Mouse (Mus musculus): Measurements from ENCODE around the gene Twist2. TPM values are rescaled to one million over a fixed set of nuclear protein-coding genes. Genes with fewer than 3 reads are reported as not detected.

Gene Twist2
- polyA plus RNA-seq, 1 experiment, result 1.4 TPM

DNA sequence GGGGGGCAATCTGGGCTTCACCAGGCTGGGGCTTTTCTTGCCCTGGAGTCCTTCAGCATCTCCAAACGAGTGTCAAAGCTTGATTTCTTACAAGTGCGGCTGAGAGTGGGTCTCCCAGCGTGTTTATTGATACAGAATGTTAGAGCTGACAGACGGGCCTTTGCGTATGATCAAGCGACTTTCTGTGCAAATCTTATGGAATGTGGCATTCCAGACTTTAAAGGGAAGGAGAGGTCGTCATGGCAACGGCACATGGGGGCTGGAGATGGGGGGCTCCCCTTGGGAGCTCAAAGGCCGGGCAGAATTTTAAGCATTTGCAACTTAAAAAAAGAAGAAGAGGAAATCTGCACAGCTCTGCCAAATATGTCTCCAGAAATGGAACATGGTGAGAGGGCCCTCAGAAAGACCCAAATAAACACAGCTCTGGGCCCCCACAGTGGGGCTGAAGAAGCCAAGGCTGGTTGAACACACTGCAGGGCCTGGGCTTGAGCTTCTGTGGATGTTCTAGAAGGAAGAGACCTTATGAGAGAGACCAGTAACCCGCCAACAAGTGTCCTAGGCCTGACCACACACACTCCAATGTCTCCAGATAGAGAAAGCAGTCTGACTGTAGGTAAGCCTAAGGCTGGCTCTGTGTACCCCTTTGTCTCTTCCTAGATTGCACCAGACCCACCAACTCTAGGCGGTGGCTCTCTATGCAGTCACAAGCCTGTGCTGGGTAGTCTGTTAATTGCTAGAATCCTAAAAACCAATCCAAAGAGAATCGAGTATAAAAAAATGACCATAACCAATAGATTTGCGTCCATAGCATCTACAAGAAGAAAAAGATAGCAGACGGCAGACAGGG, 40.9 kb upstream of the Twist2 start:
- Histone ChIP-seq H3K27ac (ENCODE audit: insufficient read depth, low read length) (no peak overlapping the region), H3K27me3 (ENCODE audit: control insufficient read depth, insufficient read depth, low read length) (no peaks in the 10 kb centered on the region), H3K36me3 (ENCODE audit: control insufficient read depth, insufficient read depth, low read length) (no peaks in the 10 kb centered on the region), H3K4me1 (ENCODE audit: control insufficient read depth, insufficient read depth, insufficient read length) (no peaks in the 10 kb centered on the region), H3K4me3 (ENCODE audit: extremely low read depth, insufficient read depth, insufficient read length) (no peak overlapping the region)
- TF ChIP-seq POLR2A (IDR thresholded peaks at IDR 0.05; ENCODE audit: low read depth, low read length), result no peak
- no peak for DNase-seq (ENCODE audit: low read depth in 1 of 2, low spot score in 2 of 2)
- 83% methylated on average over 14 of the region's 14 CpGs for WGBS

DNA sequence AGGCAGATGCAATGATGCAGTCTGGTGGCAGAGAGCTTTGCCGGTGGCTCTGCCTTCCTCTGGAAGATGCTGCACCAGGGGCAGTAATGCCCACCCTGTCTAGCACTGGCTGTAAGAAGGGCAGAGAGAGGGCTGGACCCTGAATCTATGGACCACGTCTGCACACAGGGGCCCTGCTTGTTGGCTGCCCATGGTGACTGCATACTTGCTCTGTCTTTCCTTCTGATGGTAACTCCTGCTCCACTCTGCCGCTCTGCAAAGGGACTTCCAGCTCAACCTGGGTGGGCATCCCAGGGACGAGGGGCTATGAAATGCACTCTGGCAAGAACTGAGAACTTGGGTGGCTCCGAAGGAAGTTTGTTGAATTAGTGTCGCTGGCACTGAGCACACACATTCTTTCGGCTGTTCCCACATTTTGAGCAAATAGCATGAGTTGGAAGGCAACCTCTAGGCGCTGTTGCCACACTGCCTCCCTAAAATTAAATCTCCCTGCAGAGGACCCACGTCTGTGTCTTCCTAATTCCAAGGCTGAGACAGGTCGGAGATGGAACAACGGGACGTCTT, 38.7 kb upstream of the Twist2 start:
- Histone ChIP-seq H3K4me1 (ENCODE audit: control insufficient read depth, insufficient read depth, insufficient read length) (no peaks in the 10 kb centered on the region), H3K36me3 (ENCODE audit: control insufficient read depth, insufficient read depth, low read length) (no peaks in the 10 kb centered on the region), H3K4me3 (ENCODE audit: extremely low read depth, insufficient read depth, insufficient read length) (no peak overlapping the region), H3K27me3 (ENCODE audit: control insufficient read depth, insufficient read depth, low read length) (no peaks in the 10 kb centered on the region), H3K27ac (ENCODE audit: insufficient read depth, low read length) (no peak overlapping the region)
- no peak for DNase-seq (ENCODE audit: low read depth in 1 of 2, low spot score in 2 of 2)
- TF ChIP-seq POLR2A (IDR thresholded peaks at IDR 0.05; ENCODE audit: low read depth, low read length) (no peak), CTCF (IDR thresholded peaks at IDR 0.05; ENCODE audit: extremely low read depth, insufficient read depth, insufficient read length, insufficient replicate concordance) (no peak)
- 79% methylated on average over 12 of the region's 12 CpGs for WGBS

GRCm38 (mm10) chr1:91770221-91770624, 31.0 kb upstream of the Twist2 start:
- DNase-seq (ENCODE audit: low read depth in 1 of 2, low spot score in 2 of 2), result no peak
- no peak overlapping the region for H3K27ac ChIP-seq (ENCODE audit: insufficient read depth, low read length)
- no peaks in the 10 kb centered on the region for H3K4me1 ChIP-seq (ENCODE audit: control insufficient read depth, insufficient read depth, insufficient read length)
- no peaks in the 10 kb centered on the region for H3K27me3 ChIP-seq (ENCODE audit: control insufficient read depth, insufficient read depth, low read length)
- no peaks in the 10 kb centered on the region for H3K36me3 ChIP-seq (ENCODE audit: control insufficient read depth, insufficient read depth, low read length)
- 12% methylated on average over 12 of the region's 12 CpGs for WGBS
- H3K4me3 ChIP-seq (ENCODE audit: extremely low read depth, insufficient read depth, insufficient read length), result no peak overlapping the region
- TF ChIP-seq CTCF (IDR thresholded peaks at IDR 0.05; ENCODE audit: extremely low read depth, insufficient read depth, insufficient read length, insufficient replicate concordance) (no peak), POLR2A (IDR thresholded peaks at IDR 0.05; ENCODE audit: low read depth, low read length) (no peak)

- TF ChIP-seq POLR2A (IDR thresholded peaks at IDR 0.05; ENCODE audit: low read depth, low read length) (no peak), CTCF (IDR thresholded peaks at IDR 0.05; ENCODE audit: extremely low read depth, insufficient read depth, insufficient read length, insufficient replicate concordance) (no peak)
- Histone ChIP-seq H3K36me3 (ENCODE audit: control insufficient read depth, insufficient read depth, low read length) (no peaks in the 10 kb centered on the region), H3K27ac (ENCODE audit: insufficient read depth, low read length) (no peak overlapping the region), H3K4me3 (ENCODE audit: extremely low read depth, insufficient read depth, insufficient read length) (no peak overlapping the region), H3K27me3 (ENCODE audit: control insufficient read depth, insufficient read depth, low read length) (no peaks in the 10 kb centered on the region), H3K4me1 (ENCODE audit: control insufficient read depth, insufficient read depth, insufficient read length) (no peaks in the 10 kb centered on the region)
- WGBS, result 10% methylated on average over 10 of the region's 10 CpGs
- DNase-seq (ENCODE audit: low read depth in 1 of 2, low spot score in 2 of 2), result no peak
These were observed 30.6 kb upstream of the Twist2 start for GRCm38 (mm10) chr1:91770676-91771075.

- TF ChIP-seq POLR2A (IDR thresholded peaks at IDR 0.05; ENCODE audit: low read depth, low read length) (no peak), CTCF (IDR thresholded peaks at IDR 0.05; ENCODE audit: extremely low read depth, insufficient read depth, insufficient read length, insufficient replicate concordance) (no peak)
- no peak for DNase-seq (ENCODE audit: low read depth in 1 of 2, low spot score in 2 of 2)
- Histone ChIP-seq H3K4me3 (ENCODE audit: extremely low read depth, insufficient read depth, insufficient read length) (no peak overlapping the region), H3K36me3 (ENCODE audit: control insufficient read depth, insufficient read depth, low read length) (no peaks in the 10 kb centered on the region), H3K27me3 (ENCODE audit: control insufficient read depth, insufficient read depth, low read length) (no peaks in the 10 kb centered on the region), H3K27ac (ENCODE audit: insufficient read depth, low read length) (no peak overlapping the region), H3K4me1 (ENCODE audit: control insufficient read depth, insufficient read depth, insufficient read length) (no peaks in the 10 kb centered on the region)
- WGBS, result 63% methylated on average over 5 of the region's 5 CpGs
These were observed 24.3 kb upstream of the Twist2 start for GRCm38 (mm10) chr1:91776928-91777327.

- no peaks in the 10 kb centered on the region for H3K27me3 ChIP-seq (ENCODE audit: control insufficient read depth, insufficient read depth, low read length)
- no peaks in the 10 kb centered on the region for H3K36me3 ChIP-seq (ENCODE audit: control insufficient read depth, insufficient read depth, low read length)
- no peak overlapping the region for H3K27ac ChIP-seq (ENCODE audit: insufficient read depth, low read length)
- H3K4me1 ChIP-seq (ENCODE audit: control insufficient read depth, insufficient read depth, insufficient read length), result no peaks in the 10 kb centered on the region
- H3K4me3 ChIP-seq (ENCODE audit: extremely low read depth, insufficient read depth, insufficient read length), result no peak overlapping the region
- TF ChIP-seq CTCF (IDR thresholded peaks at IDR 0.05; ENCODE audit: extremely low read depth, insufficient read depth, insufficient read length, insufficient replicate concordance), result no peak
- TF ChIP-seq POLR2A (IDR thresholded peaks at IDR 0.05; ENCODE audit: low read depth, low read length), result no peak
- DNase-seq (ENCODE audit: low read depth in 1 of 2, low spot score in 2 of 2), result no peak
- 77% methylated on average over 4 of the region's 4 CpGs for WGBS
These were observed 21.4 kb upstream of the Twist2 start for GRCm38 (mm10) chr1:91779819-91780218.

DNA sequence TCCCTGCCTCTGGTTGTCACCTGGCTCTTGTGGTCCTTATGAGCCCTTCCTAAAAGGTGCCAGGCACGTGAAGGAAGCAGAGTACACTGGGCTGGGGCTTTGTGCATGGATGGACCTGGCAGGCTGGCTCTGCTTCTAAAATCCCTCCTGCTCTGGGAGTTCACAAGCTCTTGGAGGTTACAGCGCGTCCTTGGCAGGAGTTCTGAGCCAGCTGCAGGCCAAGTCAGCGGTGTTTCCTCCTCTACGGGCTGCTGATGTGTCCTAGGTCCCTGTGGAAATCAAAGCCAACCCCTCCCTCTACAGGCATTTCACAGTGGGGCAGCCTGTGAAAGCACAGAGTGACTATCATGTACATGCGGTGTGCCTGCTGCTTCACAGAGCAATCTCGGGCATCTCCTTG, 20.1 kb upstream of the Twist2 start:
- H3K27ac ChIP-seq (ENCODE audit: insufficient read depth, low read length), result no peak overlapping the region
- H3K4me3 ChIP-seq (ENCODE audit: extremely low read depth, insufficient read depth, insufficient read length), result no peak overlapping the region
- WGBS, result 77% methylated on average over 7 of the region's 7 CpGs
- no peak for DNase-seq (ENCODE audit: low read depth in 1 of 2, low spot score in 2 of 2)
- TF ChIP-seq POLR2A (IDR thresholded peaks at IDR 0.05; ENCODE audit: low read depth, low read length) (no peak), CTCF (IDR thresholded peaks at IDR 0.05; ENCODE audit: extremely low read depth, insufficient read depth, insufficient read length, insufficient replicate concordance) (no peak)
- no peaks in the 10 kb centered on the region for H3K4me1 ChIP-seq (ENCODE audit: control insufficient read depth, insufficient read depth, insufficient read length)
- no peaks in the 10 kb centered on the region for H3K36me3 ChIP-seq (ENCODE audit: control insufficient read depth, insufficient read depth, low read length)
- no peaks in the 10 kb centered on the region for H3K27me3 ChIP-seq (ENCODE audit: control insufficient read depth, insufficient read depth, low read length)
